Mouse (Mus musculus) heart, embryonic 15.5 days (tissue): ENCODE measurements around the gene Ap4b1. TPM values are rescaled to one million over a fixed set of nuclear protein-coding genes. Genes with fewer than 3 reads are reported as not detected.
"Not testable (repeated sequence)": the region's sequence is repeated elsewhere in the genome, so short reads cannot be mapped to it uniquely, and the experiment has no call there.

Source experiments
- ATAC-seq: fragments of 200-750 bp; cut with Nextera tagmentation; replicated peaks from 2 replicates; pipeline ENCODE4 v1.8.0; 2017; ENCODE audit warnings: low read depth, moderate TSS enrichment; ENCODE audit not compliant: insufficient number of reproducible peaks, insufficient read depth, low FRiP score
- H3K27ac ChIP-seq: fragments of 300-500 bp; sonication (generic); 2 replicates; pipeline ENCODE4 v1.5.1; 2015; ENCODE audit warnings: mild to moderate bottlenecking, inconsistent platforms
- H3K27me3 ChIP-seq: fragments of 300-500 bp; sonication (generic); 2 replicates; pipeline ENCODE4 v1.6.1; 2015; ENCODE audit warnings: inconsistent platforms
- H3K36me3 ChIP-seq: fragments of 300-500 bp; sonication (generic); 2 replicates; pipeline ENCODE4 v1.6.1; 2015; ENCODE audit warnings: mild to moderate bottlenecking, inconsistent platforms
- H3K4me1 ChIP-seq: fragments of 300-500 bp; sonication (generic); replicated peaks from 2 replicates; pipeline ENCODE4 v1.6.1; 2015; ENCODE audit warnings: inconsistent platforms
- H3K4me2 ChIP-seq: fragments of 300-500 bp; sonication (generic); 2 replicates; pipeline ENCODE4 v1.6.1; 2015; ENCODE audit warnings: inconsistent platforms, mild to moderate bottlenecking, moderate library complexity
- H3K4me3 ChIP-seq: fragments of 300-500 bp; sonication (generic); 2 replicates; pipeline ENCODE4 v1.5.1; 2015; ENCODE audit warnings: mild to moderate bottlenecking, inconsistent platforms
- H3K9ac ChIP-seq: fragments of 300-500 bp; sonication (generic); 2 replicates; pipeline ENCODE4 v1.6.1; 2015; ENCODE audit warnings: mild to moderate bottlenecking, inconsistent platforms
- H3K9me3 ChIP-seq: fragments of 300-500 bp; sonication (generic); replicated peaks from 2 replicates; pipeline ENCODE4 v1.6.1; 2016; ENCODE audit warnings: inconsistent platforms
- WGBS: fragments of 180-500 bp; shearing (Covaris S2); methylation state at CpG from one replicate; pipeline ENCODE4 v1.1.7; 2015; ENCODE audit warnings: mixed read lengths; 5-methylcytosine and 5-hydroxymethylcytosine counted together
- polyA plus RNA-seq: library from polyadenylated mRNA; unstranded; fragments of >200 nt; fragmentation: Nextera tagmentation; extraction: Ambion mirVana; gene quantifications from 2 replicates; pipeline ENCODE4 v1.2.1, GENCODE M21; 2015

The Ap4b1 gene
- polyA plus RNA-seq, 1 experiment from 2014 or later: 13.6 TPM

- no peaks in the 10 kb centered on the region for H3K27me3 ChIP-seq
- peaks cover 10% of the 10 kb centered on the region for H3K4me1 ChIP-seq
- H3K27ac ChIP-seq: no peak overlapping the region
- H3K36me3 ChIP-seq: no peaks in the 10 kb centered on the region
- H3K9ac ChIP-seq: no peak overlapping the region
- 75% methylated on average over 6 of the region's 6 CpGs for WGBS
- no peak overlapping the region for H3K4me2 ChIP-seq
- no peak overlapping the region for H3K4me3 ChIP-seq
- H3K9me3 ChIP-seq: no peaks in the 10 kb centered on the region
- no peak for ATAC-seq
Measured at GRCm38 (mm10) chr3:103835272-103835950, 26.1 kb downstream of the Ap4b1 start.

GRCm38 (mm10) chr3:103835951-103836310, 26.6 kb downstream of the Ap4b1 start:
- Histone ChIP-seq H3K4me2 (no peak overlapping the region), H3K27ac (no peak overlapping the region), H3K4me1 (peaks cover 10% of the 10 kb centered on the region), H3K9me3 (no peaks in the 10 kb centered on the region), H3K27me3 (no peaks in the 10 kb centered on the region), H3K4me3 (no peak overlapping the region), H3K9ac (no peak overlapping the region), H3K36me3 (no peaks in the 10 kb centered on the region)
- WGBS: 73% methylated on average over 10 of the region's 10 CpGs
- ATAC-seq: no peak

- no peak overlapping the region for H3K4me2 ChIP-seq
- 89% methylated on average over 5 of the region's 5 CpGs for WGBS
- H3K4me1 ChIP-seq: peaks cover 6% of the 10 kb centered on the region; the same call in 1 of the 2 replicates
- no peak for ATAC-seq
- no peak overlapping the region for H3K27ac ChIP-seq
- no peaks in the 10 kb centered on the region for H3K9me3 ChIP-seq
- no peak overlapping the region for H3K9ac ChIP-seq
- H3K36me3 ChIP-seq: no peaks in the 10 kb centered on the region
- H3K27me3 ChIP-seq: no peaks in the 10 kb centered on the region
- no peak overlapping the region for H3K4me3 ChIP-seq
Measured at GRCm38 (mm10) chr3:103836453-103836852, 27.1 kb downstream of the Ap4b1 start.

GRCm38 (mm10) chr3:103839711-103840110, 30.4 kb downstream of the Ap4b1 start:
- no peak overlapping the region for H3K4me3 ChIP-seq
- H3K9ac ChIP-seq: no peak overlapping the region
- no peak for ATAC-seq
- H3K27me3 ChIP-seq: no peaks in the 10 kb centered on the region
- H3K4me1 ChIP-seq: no peaks in the 10 kb centered on the region
- 85% methylated on average over 6 of the region's 6 CpGs for WGBS
- H3K9me3 ChIP-seq: no peaks in the 10 kb centered on the region
- H3K27ac ChIP-seq: no peak overlapping the region
- no peak overlapping the region for H3K4me2 ChIP-seq
- no peaks in the 10 kb centered on the region for H3K36me3 ChIP-seq

- H3K36me3 ChIP-seq, ATAC-seq, H3K4me1 ChIP-seq, H3K9me3 ChIP-seq, H3K27ac ChIP-seq, H3K4me3 ChIP-seq, H3K27me3 ChIP-seq, H3K4me2 ChIP-seq, H3K9ac ChIP-seq: not testable (repeated sequence)
- WGBS: 76% methylated on average over 3 of the region's 3 CpGs
Measured at GRCm38 (mm10) chr3:103840195-103840594, 30.9 kb downstream of the Ap4b1 start.

- H3K36me3 ChIP-seq, H3K9ac ChIP-seq, H3K4me3 ChIP-seq, H3K27me3 ChIP-seq, H3K4me2 ChIP-seq, H3K9me3 ChIP-seq, H3K27ac ChIP-seq, H3K4me1 ChIP-seq, ATAC-seq: not testable (repeated sequence)
- WGBS: 83% methylated on average over 7 of the region's 7 CpGs
Measured at GRCm38 (mm10) chr3:103840946-103841345, 31.6 kb downstream of the Ap4b1 start.

GRCm38 (mm10) chr3:103850644-103851363, 41.5 kb downstream of the Ap4b1 start:
- Histone ChIP-seq H3K27me3 (no peaks in the 10 kb centered on the region), H3K9ac (no peak overlapping the region), H3K4me2 (no peak overlapping the region), H3K4me1 (no peaks in the 10 kb centered on the region), H3K36me3 (no peaks in the 10 kb centered on the region), H3K4me3 (no peak overlapping the region), H3K9me3 (no peaks in the 10 kb centered on the region), H3K27ac (no peak overlapping the region)
- ATAC-seq: no peak
- whole genome bisulfite sequencing: 66% methylated on average over 9 of the region's 9 CpGs

GRCm38 (mm10) chr3:103851481-103851880, 42.2 kb downstream of the Ap4b1 start:
- Histone ChIP-seq H3K4me2 (no peak overlapping the region), H3K27ac (no peak overlapping the region), H3K4me1 (no peaks in the 10 kb centered on the region), H3K36me3 (no peaks in the 10 kb centered on the region), H3K9me3 (no peaks in the 10 kb centered on the region), H3K27me3 (no peaks in the 10 kb centered on the region), H3K4me3 (no peak overlapping the region), H3K9ac (no peak overlapping the region)
- no peak for ATAC-seq
- 82% methylated on average over 6 of the region's 6 CpGs for WGBS

GRCm38 (mm10) chr3:103851882-103852281, 42.6 kb downstream of the Ap4b1 start:
- no peak for ATAC-seq
- 82% methylated on average over 8 of the region's 8 CpGs for WGBS

GRCm38 (mm10) chr3:103852565-103853299, 43.4 kb downstream of the Ap4b1 start:
- Histone ChIP-seq H3K27ac (no peak overlapping the region), H3K4me1 (no peaks in the 10 kb centered on the region), H3K36me3 (no peaks in the 10 kb centered on the region), H3K9me3 (no peaks in the 10 kb centered on the region), H3K27me3 (no peaks in the 10 kb centered on the region), H3K9ac (no peak overlapping the region), H3K4me2 (no peak overlapping the region), H3K4me3 (no peak overlapping the region)
- no peak for ATAC-seq
- 57% methylated on average over 3 of the region's 3 CpGs for WGBS

More at GRCm38 (mm10) chr3:103851882-103852281, 42.6 kb downstream of the Ap4b1 start:
- Histone ChIP-seq H3K36me3 (no peaks in the 10 kb centered on the region), H3K4me1 (no peaks in the 10 kb centered on the region), H3K4me3 (no peak overlapping the region), H3K9ac (no peak overlapping the region), H3K27ac (no peak overlapping the region), H3K27me3 (no peaks in the 10 kb centered on the region), H3K4me2 (no peak overlapping the region), H3K9me3 (no peaks in the 10 kb centered on the region)

GRCm38 (mm10) chr3:103853804-103854203, 44.5 kb downstream of the Ap4b1 start:
- no peaks in the 10 kb centered on the region for H3K27me3 ChIP-seq
- 50% methylated on average over 8 of the region's 8 CpGs for WGBS
- no peak for ATAC-seq
- no peaks in the 10 kb centered on the region for H3K4me1 ChIP-seq
- no peak overlapping the region for H3K4me2 ChIP-seq
- H3K27ac ChIP-seq: no peak overlapping the region
- no peak overlapping the region for H3K9ac ChIP-seq
- no peaks in the 10 kb centered on the region for H3K36me3 ChIP-seq
- H3K9me3 ChIP-seq: no peaks in the 10 kb centered on the region
- no peak overlapping the region for H3K4me3 ChIP-seq
